Mouse (Mus musculus) urinary bladder, postnatal 36 days (tissue): ENCODE data around the gene Asb8.
A peak's percentile ranks its signal among the peaks of the same experiment; 100 is the strongest.

Source experiments
- DNase-seq, 2 experiments: peaks; one replicate each; pipeline ENCODE4 v3.0.0; 2022; ENCODE audit warnings: low spot score in 2 of 2, mixed read lengths in 1 of 2

Asb8 gene

GRCm38 (mm10) chr15:98155944-98156343 is 9.5 kb downstream of the Asb8 start:
- no peak for DNase-seq

GRCm38 (mm10) chr15:98155272-98155671 is 10.2 kb downstream of the Asb8 start:
- DNase-seq = no peak

- no peak for DNase-seq
Measured at GRCm38 (mm10) chr15:98154631-98155030, 10.8 kb downstream of the Asb8 start.

- no peak for DNase-seq
Measured at GRCm38 (mm10) chr15:98154146-98154545, 11.3 kb downstream of the Asb8 start.

GRCm38 (mm10) chr15:98153625-98154024 is 11.8 kb downstream of the Asb8 start:
- no peak for DNase-seq

- DNase-seq = no peak
Measured at GRCm38 (mm10) chr15:98152916-98153315, 12.5 kb downstream of the Asb8 start.

- no peak for DNase-seq
Measured at GRCm38 (mm10) chr15:98149166-98149602, 16.2 kb downstream of the Asb8 start.

- DNase-seq = no peak
Measured at GRCm38 (mm10) chr15:98148356-98148755, 17.1 kb downstream of the Asb8 start.

GRCm38 (mm10) chr15:98145559-98146181 is 19.8 kb downstream of the Asb8 start:
- peak; percentile 83 to 92 for DNase-seq

- DNase-seq = no peak
Measured at GRCm38 (mm10) chr15:98144861-98145507, 20.4 kb downstream of the Asb8 start.

- DNase-seq = no peak
Measured at GRCm38 (mm10) chr15:98142515-98142914, 22.9 kb downstream of the Asb8 start.

GRCm38 (mm10) chr15:98140809-98141208 is 24.6 kb downstream of the Asb8 start:
- no peak for DNase-seq

- DNase-seq = no peak
Measured at GRCm38 (mm10) chr15:98139763-98140162, 25.7 kb downstream of the Asb8 start.

- DNase-seq = no peak
Measured at GRCm38 (mm10) chr15:98136871-98137270, 28.6 kb downstream of the Asb8 start.

- no peak for DNase-seq
Measured at GRCm38 (mm10) chr15:98135671-98136070, 29.8 kb downstream of the Asb8 start.

GRCm38 (mm10) chr15:98134666-98135065 is 30.8 kb downstream of the Asb8 start:
- DNase-seq = no peak

- no peak for DNase-seq
Measured at GRCm38 (mm10) chr15:98134034-98134433, 31.4 kb downstream of the Asb8 start.

- no peak for DNase-seq
Measured at GRCm38 (mm10) chr15:98133471-98133870, 32.0 kb downstream of the Asb8 start.

GRCm38 (mm10) chr15:98131942-98132655 is 33.3 kb downstream of the Asb8 start:
- no peak for DNase-seq

GRCm38 (mm10) chr15:98131451-98131850 is 34.0 kb downstream of the Asb8 start:
- DNase-seq = no peak

- DNase-seq = no peak
Measured at GRCm38 (mm10) chr15:98131001-98131400, 34.4 kb downstream of the Asb8 start.

GRCm38 (mm10) chr15:98120831-98121230 is 44.6 kb downstream of the Asb8 start:
- DNase-seq = no peak

GRCm38 (mm10) chr15:98119363-98119762 is 46.1 kb downstream of the Asb8 start:
- no peak for DNase-seq
